Mouse (Mus musculus) midbrain, embryonic 15.5 days (tissue): ENCODE results near the gene Dnajc2. TPM values are rescaled to one million over a fixed set of nuclear protein-coding genes. Genes with fewer than 3 reads are reported as not detected.

Source experiments
- ATAC-seq: fragments of 200-750 bp; cut with Nextera tagmentation; replicated peaks from 2 replicates; pipeline ENCODE4 v1.8.0; 2017; ENCODE audit warnings: moderate TSS enrichment
- H3K27ac ChIP-seq: fragments of 300-500 bp; sonication (generic); 2 replicates; pipeline ENCODE4 v1.5.1; 2015; ENCODE audit warnings: mild to moderate bottlenecking, inconsistent platforms
- H3K27me3 ChIP-seq: fragments of 300-500 bp; sonication (generic); replicated peaks from 2 replicates; pipeline ENCODE4 v1.6.1; 2015; ENCODE audit warnings: inconsistent platforms
- H3K36me3 ChIP-seq: fragments of 300-500 bp; sonication (generic); replicated peaks from 2 replicates; pipeline ENCODE4 v1.6.1; 2015; ENCODE audit warnings: inconsistent platforms
- H3K4me1 ChIP-seq: fragments of 300-500 bp; sonication (generic); 2 replicates; pipeline ENCODE4 v1.6.1; 2015; ENCODE audit warnings: inconsistent platforms
- H3K4me2 ChIP-seq: fragments of 300-500 bp; sonication (generic); 2 replicates; pipeline ENCODE4 v1.6.1; 2015; ENCODE audit warnings: inconsistent platforms, mild to moderate bottlenecking, moderate library complexity
- H3K4me3 ChIP-seq: fragments of 300-500 bp; sonication (generic); 2 replicates; pipeline ENCODE4 v1.5.1; 2015; ENCODE audit warnings: mild to moderate bottlenecking, inconsistent platforms
- H3K9ac ChIP-seq: fragments of 300-500 bp; sonication (generic); 2 replicates; pipeline ENCODE4 v1.6.1; 2015; ENCODE audit warnings: mild to moderate bottlenecking, inconsistent platforms
- H3K9me3 ChIP-seq: fragments of 300-500 bp; sonication (generic); 2 replicates; pipeline ENCODE4 v1.6.1; 2016; ENCODE audit warnings: inconsistent platforms
- WGBS: fragments of 180-500 bp; shearing (Covaris S2); methylation state at CpG from one replicate; pipeline ENCODE4 v1.1.7; 2015; ENCODE audit warnings: mixed read lengths; 5-methylcytosine and 5-hydroxymethylcytosine counted together
- polyA plus RNA-seq: library from polyadenylated mRNA; unstranded; fragments of >200 nt; fragmentation: Nextera tagmentation; extraction: Ambion mirVana; gene quantifications from 2 replicates; pipeline ENCODE4 v1.2.1, GENCODE M21; 2015

The Dnajc2 gene
- polyA plus RNA-seq, 1 experiment from 2014 or later, result 71.1 TPM

DNA sequence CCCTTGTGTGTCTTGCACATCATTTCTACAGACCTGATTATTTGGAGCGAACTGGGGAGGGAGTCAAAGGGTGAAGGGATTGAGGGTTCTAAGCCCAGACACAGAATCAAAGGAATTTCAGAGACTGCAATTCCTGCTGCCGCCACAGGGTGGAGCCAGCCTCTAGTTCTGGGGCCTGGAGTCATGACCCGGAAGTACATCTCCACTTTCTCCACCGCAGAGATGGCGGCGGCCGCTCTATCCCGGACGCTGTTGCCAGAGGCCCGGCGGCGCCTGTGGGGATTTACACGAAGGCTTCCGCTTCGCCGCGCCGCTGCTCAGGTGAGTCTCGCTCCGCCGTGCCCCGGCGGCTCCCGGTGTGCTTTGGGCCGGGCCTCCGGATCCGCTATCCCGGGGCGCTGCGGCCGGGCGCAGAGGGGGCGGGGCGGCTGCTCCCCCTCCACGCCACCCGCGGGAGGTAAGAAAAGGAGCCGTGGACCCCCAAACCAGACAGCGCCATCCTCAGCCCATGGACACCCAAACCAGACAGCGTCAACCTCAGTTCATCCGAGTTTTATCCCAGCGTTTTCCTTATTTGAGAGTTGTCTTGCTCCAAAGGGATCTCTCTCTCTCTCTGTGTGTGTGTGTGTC is 48.0 kb downstream of the Dnajc2 start, which contains the start of gene Pmpcb:
Gene Pmpcb (plus strand): TSS at position 186 of the 630 bp plus-strand sequence.
- ATAC-seq, result peak; percentile 88
- Histone ChIP-seq H3K9me3 (no peaks in the 10 kb centered on the region), H3K36me3 (peaks cover 16% of the 10 kb centered on the region; the same call in 1 of the 2 replicates), H3K27me3 (no peaks in the 10 kb centered on the region), H3K27ac (peak within 1 kb of the TSS; percentile 90), H3K4me3 (peak within 1 kb of the TSS; percentile 98), H3K4me2 (peak within 1 kb of the TSS; percentile 76), H3K4me1 (peaks cover 26% of the 10 kb centered on the region), H3K9ac (peak within 1 kb of the TSS; percentile 94)
- under 1% methylated on average over 39 of the region's 42 CpGs for WGBS

DNA sequence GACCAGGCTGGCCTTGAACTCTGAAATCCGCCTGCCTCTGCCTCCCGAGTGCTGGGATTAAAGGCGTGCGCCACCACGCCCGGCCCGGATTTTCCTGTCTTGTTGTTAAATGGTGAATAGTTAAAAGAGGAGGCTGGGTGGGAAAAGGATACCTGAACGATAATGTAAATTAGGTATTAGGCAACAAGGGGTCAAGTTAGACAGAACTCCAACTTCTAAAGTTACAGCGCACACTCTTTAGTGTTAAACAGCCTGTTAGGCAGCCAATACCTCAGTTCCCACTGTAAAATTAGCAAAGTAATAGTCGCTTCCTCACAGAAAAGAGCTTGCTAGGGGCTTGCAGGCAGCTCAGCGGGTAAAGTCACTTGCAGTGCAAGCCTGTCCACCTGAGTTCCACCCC is 49.0 kb downstream of the Dnajc2 start:
- Histone ChIP-seq H3K27me3 (no peaks in the 10 kb centered on the region), H3K4me2 (no peak overlapping the region), H3K27ac (no peak overlapping the region), H3K9ac (no peak overlapping the region), H3K9me3 (no peaks in the 10 kb centered on the region), H3K4me1 (peaks cover 26% of the 10 kb centered on the region), H3K4me3 (no peak overlapping the region), H3K36me3 (peaks cover 6% of the 10 kb centered on the region; the same call in 1 of the 2 replicates)
- ATAC-seq, result no peak
- 88% methylated on average over 11 of the region's 11 CpGs for WGBS

- Histone ChIP-seq H3K27ac (no peak overlapping the region), H3K9ac (no peak overlapping the region), H3K4me3 (no peak overlapping the region), H3K36me3 (peaks cover 5% of the 10 kb centered on the region; the same call in 1 of the 2 replicates), H3K4me2 (no peak overlapping the region), H3K9me3 (no peaks in the 10 kb centered on the region), H3K27me3 (no peaks in the 10 kb centered on the region), H3K4me1 (peaks cover 26% of the 10 kb centered on the region)
- no peak for ATAC-seq
- 32% methylated on average over 10 of the region's 10 CpGs for WGBS
Observed at GRCm38 (mm10) chr5:21735584-21735983, 49.5 kb downstream of the Dnajc2 start.

- Histone ChIP-seq H3K4me2 (no peak overlapping the region), H3K4me1 (peaks cover 26% of the 10 kb centered on the region), H3K4me3 (no peak overlapping the region), H3K9ac (no peak overlapping the region), H3K36me3 (peaks cover 2% of the 10 kb centered on the region; the same call in 1 of the 2 replicates), H3K27me3 (no peaks in the 10 kb centered on the region), H3K27ac (no peak overlapping the region), H3K9me3 (no peaks in the 10 kb centered on the region)
- 85% methylated on average over 20 of the region's 20 CpGs for WGBS
- no peak for ATAC-seq
Observed at GRCm38 (mm10) chr5:21735100-21735499, 50.0 kb downstream of the Dnajc2 start.

DNA sequence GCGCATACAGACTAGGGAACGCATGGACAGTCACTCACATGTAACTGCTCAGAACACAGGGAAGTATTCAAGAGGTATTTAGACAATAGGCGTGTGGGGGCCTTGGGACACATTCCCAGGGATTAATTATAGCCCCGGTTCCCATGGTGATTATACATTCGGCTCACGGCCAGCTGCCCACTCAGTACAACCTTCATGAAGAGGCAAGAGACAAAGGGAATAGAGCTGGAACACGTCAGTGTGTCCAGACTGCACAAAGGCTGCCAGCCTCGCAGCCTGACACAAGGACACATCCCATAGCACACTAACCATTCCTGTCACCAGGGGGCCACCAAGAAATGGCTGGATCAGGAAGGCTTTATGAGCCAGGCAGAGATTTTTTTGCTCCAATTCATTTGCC is 52.1 kb downstream of the Dnajc2 start:
- Histone ChIP-seq H3K9me3 (no peaks in the 10 kb centered on the region), H3K4me2 (no peak overlapping the region), H3K27ac (peak overlapping the region; percentile 77), H3K27me3 (no peaks in the 10 kb centered on the region), H3K4me1 (peaks cover 18% of the 10 kb centered on the region), H3K9ac (no peak overlapping the region), H3K36me3 (no peaks in the 10 kb centered on the region), H3K4me3 (no peak overlapping the region)
- peak; percentile 80 for ATAC-seq
- 7% methylated on average over 8 of the region's 8 CpGs for WGBS

DNA sequence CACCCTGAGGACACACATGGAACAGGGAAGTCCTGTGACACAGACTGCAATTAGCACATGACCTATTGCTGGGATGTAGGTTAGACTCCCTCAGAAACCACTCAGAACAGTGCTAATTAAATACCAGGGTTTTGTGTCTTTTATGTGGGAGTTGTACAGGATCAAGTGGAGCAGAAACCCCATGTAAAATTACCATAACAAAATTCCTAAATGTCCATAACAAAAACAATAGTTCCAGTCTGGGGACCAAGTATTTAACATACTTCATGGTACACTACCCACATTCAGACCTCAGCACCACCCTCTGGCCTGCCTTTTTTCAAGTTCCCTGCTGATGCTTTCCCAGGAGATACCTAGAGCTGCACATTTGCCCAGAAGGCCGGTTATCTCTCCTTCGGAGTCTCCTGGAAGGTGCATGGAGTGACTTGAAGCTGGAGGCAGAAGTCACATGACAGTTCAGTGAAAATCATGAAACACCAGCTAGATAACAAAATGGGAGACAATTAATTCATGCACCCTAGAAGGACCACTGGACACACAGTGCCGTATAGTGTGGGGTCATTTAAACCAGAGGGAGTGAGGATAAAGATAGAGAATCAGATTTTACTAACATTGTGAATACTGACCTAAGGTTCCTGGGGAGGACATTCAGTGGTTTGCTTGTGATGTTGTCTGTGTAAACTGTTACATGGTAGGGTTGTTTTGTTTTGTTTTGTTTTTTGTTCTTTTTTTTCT is 52.7 kb downstream of the Dnajc2 start:
- ATAC-seq, result peak; percentile 13; the same call in 1 of the 2 replicates
- 12% methylated on average over 3 of the region's 3 CpGs for WGBS
- Histone ChIP-seq H3K9ac (no peak overlapping the region), H3K27me3 (no peaks in the 10 kb centered on the region), H3K4me3 (no peak overlapping the region), H3K9me3 (no peaks in the 10 kb centered on the region), H3K4me2 (no peak overlapping the region), H3K27ac (peak overlapping the region; percentile 77), H3K36me3 (no peaks in the 10 kb centered on the region), H3K4me1 (peaks cover 14% of the 10 kb centered on the region)

DNA sequence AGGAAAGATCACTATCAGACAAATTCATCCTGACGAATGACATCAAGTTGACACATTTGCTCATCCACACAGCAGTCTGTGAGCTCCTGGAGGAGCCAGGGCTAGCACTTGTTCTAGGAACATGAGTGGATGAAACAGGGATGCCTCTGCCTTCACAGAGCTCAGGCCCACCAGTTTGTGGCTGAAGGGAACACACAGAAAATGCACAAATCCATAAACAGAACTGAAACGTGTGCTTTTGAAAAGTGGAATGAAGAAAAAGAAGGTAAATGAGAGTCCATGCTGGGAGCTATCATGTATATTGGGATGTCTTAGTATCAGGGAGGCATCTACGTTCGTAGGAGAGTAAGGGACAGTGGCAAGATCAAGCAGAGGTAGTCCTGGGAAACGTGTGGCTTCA is 55.9 kb downstream of the Dnajc2 start:
- no peak overlapping the region for H3K4me2 ChIP-seq
- H3K9me3 ChIP-seq, result no peaks in the 10 kb centered on the region
- no peak overlapping the region for H3K27ac ChIP-seq
- WGBS, result 87% methylated on average over 5 of the region's 5 CpGs
- H3K36me3 ChIP-seq, result no peaks in the 10 kb centered on the region
- H3K4me3 ChIP-seq, result no peak overlapping the region
- H3K9ac ChIP-seq, result no peak overlapping the region
- H3K4me1 ChIP-seq, result peaks cover 23% of the 10 kb centered on the region
- ATAC-seq, result no peak
- no peaks in the 10 kb centered on the region for H3K27me3 ChIP-seq

DNA sequence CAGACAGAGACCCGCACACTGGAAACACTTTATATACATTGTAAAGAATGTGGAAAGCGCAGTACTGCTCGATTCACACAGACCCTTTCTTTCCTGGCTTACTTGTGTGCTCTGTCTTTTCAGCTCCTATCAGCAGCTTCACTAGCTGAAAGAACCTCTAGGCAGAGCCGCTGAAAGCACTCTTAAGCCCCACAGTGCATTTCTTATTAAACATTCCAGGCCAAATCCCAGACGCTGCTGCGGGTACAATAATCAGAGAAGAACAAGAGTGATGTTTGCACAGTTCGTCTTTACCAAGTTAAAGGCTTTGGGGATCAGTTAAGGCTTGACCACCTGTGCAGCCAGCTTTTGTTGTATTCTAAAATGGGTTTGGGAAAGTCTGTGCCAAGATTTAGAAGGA is 60.2 kb downstream of the Dnajc2 start:
- 4% methylated on average over 7 of the region's 7 CpGs for WGBS
- ATAC-seq, result peak; percentile 65

GRCm38 (mm10) chr5:21724427-21724826 is 60.6 kb downstream of the Dnajc2 start:
- ATAC-seq, result no peak
- Histone ChIP-seq H3K36me3 (no peaks in the 10 kb centered on the region), H3K27ac (peak overlapping the region; percentile 65), H3K4me1 (peaks cover 12% of the 10 kb centered on the region), H3K4me3 (no peak overlapping the region), H3K4me2 (no peak overlapping the region), H3K27me3 (no peaks in the 10 kb centered on the region), H3K9ac (no peak overlapping the region), H3K9me3 (no peaks in the 10 kb centered on the region)
- WGBS, result 16% methylated on average over 1 of the region's 1 CpGs

More for the DNA sequence above, 60.2 kb downstream of the Dnajc2 start:
- Histone ChIP-seq H3K27me3 (no peaks in the 10 kb centered on the region), H3K4me3 (no peak overlapping the region), H3K4me2 (no peak overlapping the region; the same call in 1 of the 2 replicates), H3K4me1 (peaks cover 12% of the 10 kb centered on the region), H3K36me3 (no peaks in the 10 kb centered on the region), H3K27ac (peak overlapping the region; percentile 65), H3K9ac (no peak overlapping the region), H3K9me3 (no peaks in the 10 kb centered on the region)

GRCm38 (mm10) chr5:21719209-21719608 is 65.8 kb downstream of the Dnajc2 start:
- Histone ChIP-seq H3K27me3 (no peaks in the 10 kb centered on the region), H3K27ac (no peak overlapping the region), H3K4me1 (peaks cover 3% of the 10 kb centered on the region; the same call in 1 of the 2 replicates), H3K4me3 (no peak overlapping the region), H3K36me3 (no peaks in the 10 kb centered on the region), H3K9ac (no peak overlapping the region), H3K9me3 (no peaks in the 10 kb centered on the region), H3K4me2 (no peak overlapping the region)
- 98% methylated on average over 2 of the region's 2 CpGs for WGBS
- ATAC-seq, result no peak

DNA sequence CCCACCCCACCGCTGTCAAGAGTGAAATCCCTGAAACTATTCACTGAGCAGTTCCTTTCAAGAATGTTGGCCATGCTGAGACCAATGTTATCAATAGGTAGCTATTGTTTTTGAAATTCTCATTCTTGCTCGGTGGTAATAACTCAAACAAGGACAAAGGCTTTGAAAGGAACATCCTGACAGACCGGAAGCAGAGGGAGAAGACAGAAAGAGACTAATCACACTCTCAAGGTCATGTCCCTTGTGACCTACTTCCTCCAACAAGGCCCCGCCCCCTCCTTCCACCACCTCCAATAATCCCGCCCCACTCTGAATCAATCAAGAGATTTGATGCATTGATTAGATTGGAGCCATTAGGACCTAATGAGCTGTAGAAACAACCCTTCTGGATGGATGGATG is 66.5 kb downstream of the Dnajc2 start:
- no peaks in the 10 kb centered on the region for H3K4me1 ChIP-seq
- no peak overlapping the region for H3K27ac ChIP-seq
- 93% methylated on average over 5 of the region's 5 CpGs for WGBS
- ATAC-seq, result no peak
- H3K9ac ChIP-seq, result no peak overlapping the region
- no peak overlapping the region for H3K4me3 ChIP-seq
- H3K36me3 ChIP-seq, result no peaks in the 10 kb centered on the region
- H3K27me3 ChIP-seq, result no peaks in the 10 kb centered on the region
- H3K4me2 ChIP-seq, result no peak overlapping the region
- H3K9me3 ChIP-seq, result no peaks in the 10 kb centered on the region

- H3K27me3 ChIP-seq, result no peaks in the 10 kb centered on the region
- no peak for ATAC-seq
Observed at GRCm38 (mm10) chr5:21717165-21717715, 67.8 kb downstream of the Dnajc2 start.

More at GRCm38 (mm10) chr5:21717165-21717715, 67.8 kb downstream of the Dnajc2 start:
- Histone ChIP-seq H3K27ac (no peak overlapping the region), H3K9me3 (no peaks in the 10 kb centered on the region), H3K4me2 (no peak overlapping the region), H3K9ac (no peak overlapping the region), H3K4me3 (no peak overlapping the region), H3K36me3 (no peaks in the 10 kb centered on the region), H3K4me1 (no peaks in the 10 kb centered on the region)
- WGBS, result 84% methylated on average over 10 of the region's 10 CpGs
